Mouse (Mus musculus) forebrain, embryonic 13.5 days (tissue): ENCODE results near the gene Aqp2. TPM values are rescaled to one million over a fixed set of nuclear protein-coding genes. Genes with fewer than 3 reads are reported as not detected.

ENCODE experiments used
- ATAC-seq: fragments of 200-750 bp; cut with Nextera tagmentation; 2 replicates; pipeline ENCODE4 v1.8.0; 2017
- H3K27ac ChIP-seq: fragments of 300-500 bp; sonication (generic); 2 replicates; pipeline ENCODE4 v1.5.1; 2015; ENCODE audit warnings: inconsistent platforms, mild to moderate bottlenecking, moderate library complexity
- H3K27me3 ChIP-seq: fragments of 300-500 bp; sonication (generic); 2 replicates; pipeline ENCODE4 v1.6.1; 2015; ENCODE audit warnings: mild to moderate bottlenecking, inconsistent platforms
- H3K36me3 ChIP-seq: fragments of 300-500 bp; sonication (generic); 2 replicates; pipeline ENCODE4 v1.6.1; 2015; ENCODE audit warnings: mild to moderate bottlenecking, inconsistent platforms; ENCODE audit not compliant: poor library complexity, severe bottlenecking
- H3K4me1 ChIP-seq: fragments of 300-500 bp; sonication (generic); 2 replicates; pipeline ENCODE4 v1.6.1; 2015; ENCODE audit warnings: inconsistent platforms
- H3K4me2 ChIP-seq: fragments of 300-500 bp; sonication (generic); 2 replicates; pipeline ENCODE4 v1.6.1; 2015; ENCODE audit warnings: inconsistent platforms, mild to moderate bottlenecking, moderate library complexity
- H3K4me3 ChIP-seq: fragments of 300-500 bp; sonication (generic); 2 replicates; pipeline ENCODE4 v1.5.1; 2015; ENCODE audit warnings: mild to moderate bottlenecking, inconsistent platforms
- H3K9ac ChIP-seq: fragments of 300-500 bp; sonication (generic); 2 replicates; pipeline ENCODE4 v1.6.1; 2015; ENCODE audit warnings: mild to moderate bottlenecking, inconsistent platforms
- H3K9me3 ChIP-seq: fragments of 300-500 bp; sonication (generic); replicated peaks from 2 replicates; pipeline ENCODE4 v1.6.1; 2016; ENCODE audit warnings: inconsistent platforms
- WGBS: fragments of 180-500 bp; shearing (Covaris S2); methylation state at CpG from one replicate; pipeline ENCODE4 v1.1.7; 2015; 5-methylcytosine and 5-hydroxymethylcytosine counted together
- polyA plus RNA-seq: library from polyadenylated mRNA; unstranded; fragments of >200 nt; fragmentation: Nextera tagmentation; extraction: Ambion mirVana; gene quantifications from 2 replicates; pipeline ENCODE4 v1.2.1, GENCODE M21; 2015

The Aqp2 gene
- polyA plus RNA-seq: not detected in 2 replicates

GRCm38 (mm10) chr15:99578802-99579485, at the start of gene Aqp2:
Gene Aqp2, plus strand, starts transcription at chr15:99579055.
- ATAC-seq: no peak
- Histone ChIP-seq H3K4me3 (no peak within 1 kb of the TSS), H3K27ac (no peak within 1 kb of the TSS), H3K9me3 (no peaks in the 10 kb centered on the region), H3K27me3 (peaks cover 40% of the 10 kb centered on the region), H3K4me1 (peaks cover 7% of the 10 kb centered on the region), H3K4me2 (no peak within 1 kb of the TSS), H3K9ac (no peak within 1 kb of the TSS), H3K36me3 (no peaks in the 10 kb centered on the region)
- 85% methylated on average over 26 of the region's 26 CpGs for WGBS

GRCm38 (mm10) chr15:99531146-99531545, 47.7 kb upstream of the Aqp2 start:
- Histone ChIP-seq H3K9ac (no peak overlapping the region), H3K4me1 (peaks cover 23% of the 10 kb centered on the region), H3K4me2 (no peak overlapping the region), H3K36me3 (no peaks in the 10 kb centered on the region), H3K27ac (no peak overlapping the region), H3K9me3 (no peaks in the 10 kb centered on the region), H3K4me3 (no peak overlapping the region), H3K27me3 (peaks cover 9% of the 10 kb centered on the region; the same call in 1 of the 2 replicates)
- no peak for ATAC-seq
- WGBS: 51% methylated on average over 6 of the region's 6 CpGs

- H3K27me3 ChIP-seq: peaks cover 9% of the 10 kb centered on the region; the same call in 1 of the 2 replicates
- H3K9me3 ChIP-seq: no peaks in the 10 kb centered on the region
- no peak for ATAC-seq
- no peak overlapping the region for H3K27ac ChIP-seq
- 68% methylated on average over 3 of the region's 3 CpGs for WGBS
- H3K4me2 ChIP-seq: no peak overlapping the region
- H3K9ac ChIP-seq: no peak overlapping the region
- H3K4me1 ChIP-seq: peaks cover 24% of the 10 kb centered on the region
- H3K4me3 ChIP-seq: no peak overlapping the region
- no peaks in the 10 kb centered on the region for H3K36me3 ChIP-seq
Observed at GRCm38 (mm10) chr15:99532023-99532422, 46.8 kb upstream of the Aqp2 start.

GRCm38 (mm10) chr15:99536889-99537862, 41.7 kb upstream of the Aqp2 start:
- Histone ChIP-seq H3K4me2 (no peak overlapping the region), H3K4me3 (no peak overlapping the region), H3K9me3 (no peaks in the 10 kb centered on the region), H3K36me3 (no peaks in the 10 kb centered on the region), H3K27me3 (no peaks in the 10 kb centered on the region; the same call in 1 of the 2 replicates), H3K9ac (no peak overlapping the region), H3K4me1 (peaks cover 16% of the 10 kb centered on the region), H3K27ac (peak overlapping the region; percentile 36)
- WGBS: 54% methylated on average over 11 of the region's 11 CpGs
- peak; percentile 84 for ATAC-seq

GRCm38 (mm10) chr15:99539891-99540290, 39.0 kb upstream of the Aqp2 start:
- no peak for ATAC-seq
- 85% methylated on average over 8 of the region's 8 CpGs for WGBS
- H3K9ac ChIP-seq: no peak overlapping the region

GRCm38 (mm10) chr15:99544047-99544446, 34.8 kb upstream of the Aqp2 start:
- no peak overlapping the region for H3K27ac ChIP-seq
- H3K4me1 ChIP-seq: no peaks in the 10 kb centered on the region
- H3K4me3 ChIP-seq: no peak overlapping the region
- no peak for ATAC-seq
- H3K4me2 ChIP-seq: no peak overlapping the region
- H3K36me3 ChIP-seq: no peaks in the 10 kb centered on the region
- H3K9ac ChIP-seq: no peak overlapping the region
- H3K27me3 ChIP-seq: no peaks in the 10 kb centered on the region
- no peaks in the 10 kb centered on the region for H3K9me3 ChIP-seq
- WGBS: 79% methylated on average over 7 of the region's 7 CpGs

More at GRCm38 (mm10) chr15:99539891-99540290, 39.0 kb upstream of the Aqp2 start:
- no peaks in the 10 kb centered on the region; the same call in 1 of the 2 replicates for H3K27me3 ChIP-seq
- H3K4me2 ChIP-seq: no peak overlapping the region
- no peaks in the 10 kb centered on the region for H3K9me3 ChIP-seq
- no peaks in the 10 kb centered on the region for H3K36me3 ChIP-seq
- H3K4me1 ChIP-seq: peaks cover 16% of the 10 kb centered on the region
- H3K4me3 ChIP-seq: no peak overlapping the region
- no peak overlapping the region for H3K27ac ChIP-seq

GRCm38 (mm10) chr15:99546596-99546995, 32.3 kb upstream of the Aqp2 start:
- H3K27me3 ChIP-seq: no peaks in the 10 kb centered on the region
- no peak overlapping the region for H3K27ac ChIP-seq
- 82% methylated on average over 11 of the region's 11 CpGs for WGBS
- no peak overlapping the region for H3K4me2 ChIP-seq
- ATAC-seq: no peak
- H3K4me3 ChIP-seq: no peak overlapping the region
- H3K9me3 ChIP-seq: no peaks in the 10 kb centered on the region
- H3K4me1 ChIP-seq: no peaks in the 10 kb centered on the region
- H3K9ac ChIP-seq: no peak overlapping the region
- no peaks in the 10 kb centered on the region for H3K36me3 ChIP-seq

- Histone ChIP-seq H3K9ac (no peak overlapping the region), H3K27ac (no peak overlapping the region), H3K4me1 (no peaks in the 10 kb centered on the region), H3K27me3 (no peaks in the 10 kb centered on the region), H3K9me3 (no peaks in the 10 kb centered on the region), H3K4me3 (no peak overlapping the region), H3K36me3 (no peaks in the 10 kb centered on the region), H3K4me2 (no peak overlapping the region)
- ATAC-seq: no peak
- 92% methylated on average over 6 of the region's 6 CpGs for WGBS
Observed at GRCm38 (mm10) chr15:99547732-99548131, 31.1 kb upstream of the Aqp2 start.

GRCm38 (mm10) chr15:99549901-99550300, 29.0 kb upstream of the Aqp2 start:
- H3K4me2 ChIP-seq: no peak overlapping the region
- no peaks in the 10 kb centered on the region for H3K4me1 ChIP-seq
- no peak overlapping the region for H3K4me3 ChIP-seq
- H3K9ac ChIP-seq: no peak overlapping the region
- no peak overlapping the region for H3K27ac ChIP-seq
- H3K27me3 ChIP-seq: no peaks in the 10 kb centered on the region
- no peaks in the 10 kb centered on the region for H3K36me3 ChIP-seq
- no peak for ATAC-seq
- H3K9me3 ChIP-seq: no peaks in the 10 kb centered on the region
- WGBS: 61% methylated on average over 2 of the region's 2 CpGs

- no peaks in the 10 kb centered on the region for H3K27me3 ChIP-seq
- no peak for ATAC-seq
Observed at GRCm38 (mm10) chr15:99553767-99554166, 25.1 kb upstream of the Aqp2 start.

GRCm38 (mm10) chr15:99558947-99559346, 19.9 kb upstream of the Aqp2 start:
- Histone ChIP-seq H3K36me3 (no peaks in the 10 kb centered on the region), H3K9me3 (no peaks in the 10 kb centered on the region), H3K27ac (no peak overlapping the region), H3K9ac (no peak overlapping the region), H3K27me3 (no peaks in the 10 kb centered on the region), H3K4me2 (no peak overlapping the region), H3K4me3 (no peak overlapping the region), H3K4me1 (peaks cover 4% of the 10 kb centered on the region; the same call in 1 of the 2 replicates)
- 90% methylated on average over 1 of the region's 1 CpGs for WGBS
- ATAC-seq: no peak

More at GRCm38 (mm10) chr15:99553767-99554166, 25.1 kb upstream of the Aqp2 start:
- H3K4me2 ChIP-seq: no peak overlapping the region
- no peak overlapping the region for H3K9ac ChIP-seq
- no peaks in the 10 kb centered on the region for H3K36me3 ChIP-seq
- no peaks in the 10 kb centered on the region for H3K9me3 ChIP-seq
- 84% methylated on average over 6 of the region's 6 CpGs for WGBS
- H3K27ac ChIP-seq: no peak overlapping the region
- no peaks in the 10 kb centered on the region for H3K4me1 ChIP-seq
- H3K4me3 ChIP-seq: no peak overlapping the region

GRCm38 (mm10) chr15:99560246-99560645, 18.6 kb upstream of the Aqp2 start:
- H3K4me3 ChIP-seq: no peak overlapping the region
- 48% methylated on average over 10 of the region's 10 CpGs for WGBS
- peaks cover 11% of the 10 kb centered on the region; the same call in 1 of the 2 replicates for H3K4me1 ChIP-seq
- H3K27me3 ChIP-seq: no peaks in the 10 kb centered on the region
- H3K36me3 ChIP-seq: no peaks in the 10 kb centered on the region
- ATAC-seq: no peak
- H3K4me2 ChIP-seq: no peak overlapping the region
- no peaks in the 10 kb centered on the region for H3K9me3 ChIP-seq
- no peak overlapping the region for H3K27ac ChIP-seq
- no peak overlapping the region for H3K9ac ChIP-seq
